Mouse (Mus musculus) limb, embryonic 13.5 days (tissue): ENCODE measurements around the gene Gm3336. TPM values are rescaled to one million over a fixed set of nuclear protein-coding genes. Genes with fewer than 3 reads are reported as not detected.
A peak's percentile ranks its signal among the peaks of the same experiment; 100 is the strongest.

Source experiments
- ATAC-seq: fragments of 200-750 bp; cut with Nextera tagmentation; 2 replicates; pipeline ENCODE4 v1.8.0; 2017; ENCODE audit warnings: low read depth, moderate number of reproducible peaks, moderate TSS enrichment; ENCODE audit not compliant: low FRiP score
- H3K27ac ChIP-seq: fragments of 300-500 bp; sonication (generic); 2 replicates; pipeline ENCODE4 v1.5.1; 2015; ENCODE audit warnings: inconsistent platforms, mild to moderate bottlenecking, moderate library complexity
- H3K27me3 ChIP-seq: fragments of 300-500 bp; sonication (generic); 2 replicates; pipeline ENCODE4 v1.6.1; 2015; ENCODE audit warnings: mild to moderate bottlenecking, inconsistent platforms
- H3K36me3 ChIP-seq: fragments of 300-500 bp; sonication (generic); 2 replicates; pipeline ENCODE4 v1.6.1; 2015; ENCODE audit warnings: inconsistent platforms, mild to moderate bottlenecking, moderate library complexity
- H3K4me1 ChIP-seq: fragments of 300-500 bp; sonication (generic); 2 replicates; pipeline ENCODE4 v1.6.1; 2015; ENCODE audit warnings: inconsistent platforms
- H3K4me2 ChIP-seq: fragments of 300-500 bp; sonication (generic); replicated peaks from 2 replicates; pipeline ENCODE4 v1.6.1; 2015; ENCODE audit warnings: inconsistent platforms, mild to moderate bottlenecking, moderate library complexity
- H3K4me3 ChIP-seq: fragments of 300-500 bp; sonication (generic); 2 replicates; pipeline ENCODE4 v1.5.1; 2015; ENCODE audit warnings: moderate library complexity, mild to moderate bottlenecking, inconsistent platforms
- H3K9ac ChIP-seq: fragments of 300-500 bp; sonication (generic); 2 replicates; pipeline ENCODE4 v1.6.1; 2015; ENCODE audit warnings: mild to moderate bottlenecking, inconsistent platforms
- H3K9me3 ChIP-seq: fragments of 300-500 bp; sonication (generic); 2 replicates; pipeline ENCODE4 v1.6.1; 2016; ENCODE audit warnings: inconsistent platforms
- WGBS: fragments of 180-500 bp; shearing (Covaris S2); methylation state at CpG from one replicate; pipeline ENCODE4 v1.1.7; 2015; 5-methylcytosine and 5-hydroxymethylcytosine counted together
- polyA plus RNA-seq: library from polyadenylated mRNA; unstranded; fragments of >200 nt; fragmentation: Nextera tagmentation; extraction: Ambion mirVana; gene quantifications from 2 replicates; pipeline ENCODE4 v1.2.1, GENCODE M21; 2015

The Gm3336 gene
- polyA plus RNA-seq, 1 experiment from 2014 or later = not detected

DNA sequence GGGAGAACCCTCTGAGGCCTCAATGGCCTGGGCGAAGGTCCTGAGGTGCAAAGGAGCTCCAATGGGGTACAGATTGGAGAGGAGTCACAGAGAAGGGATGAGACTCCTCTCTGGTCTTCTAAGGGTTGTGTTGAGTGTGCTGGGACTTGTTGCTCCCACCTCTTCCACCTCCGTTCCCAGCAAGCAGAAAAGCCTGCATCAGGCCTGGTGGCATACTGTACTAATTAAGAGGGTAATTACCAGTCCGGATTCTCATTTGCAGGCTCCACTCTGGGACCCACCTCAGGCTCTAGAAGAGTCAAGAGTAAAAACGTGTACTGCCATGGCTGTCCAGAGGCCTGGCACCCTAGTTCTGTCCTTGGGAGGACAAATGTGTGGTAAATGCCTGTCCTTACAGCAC is 21.4 kb upstream of the Gm3336 start:
- Histone ChIP-seq H3K9ac (peak overlapping the region; percentile 35), H3K27ac (peak overlapping the region; percentile 94), H3K4me2 (peak overlapping the region; percentile 75), H3K36me3 (peaks cover 6% of the 10 kb centered on the region; the same call in 1 of the 2 replicates), H3K9me3 (no peaks in the 10 kb centered on the region), H3K27me3 (no peaks in the 10 kb centered on the region), H3K4me3 (peak overlapping the region; percentile 26), H3K4me1 (peaks cover 64% of the 10 kb centered on the region)
- 11% methylated on average over 4 of the region's 4 CpGs for WGBS
- no peak for ATAC-seq

DNA sequence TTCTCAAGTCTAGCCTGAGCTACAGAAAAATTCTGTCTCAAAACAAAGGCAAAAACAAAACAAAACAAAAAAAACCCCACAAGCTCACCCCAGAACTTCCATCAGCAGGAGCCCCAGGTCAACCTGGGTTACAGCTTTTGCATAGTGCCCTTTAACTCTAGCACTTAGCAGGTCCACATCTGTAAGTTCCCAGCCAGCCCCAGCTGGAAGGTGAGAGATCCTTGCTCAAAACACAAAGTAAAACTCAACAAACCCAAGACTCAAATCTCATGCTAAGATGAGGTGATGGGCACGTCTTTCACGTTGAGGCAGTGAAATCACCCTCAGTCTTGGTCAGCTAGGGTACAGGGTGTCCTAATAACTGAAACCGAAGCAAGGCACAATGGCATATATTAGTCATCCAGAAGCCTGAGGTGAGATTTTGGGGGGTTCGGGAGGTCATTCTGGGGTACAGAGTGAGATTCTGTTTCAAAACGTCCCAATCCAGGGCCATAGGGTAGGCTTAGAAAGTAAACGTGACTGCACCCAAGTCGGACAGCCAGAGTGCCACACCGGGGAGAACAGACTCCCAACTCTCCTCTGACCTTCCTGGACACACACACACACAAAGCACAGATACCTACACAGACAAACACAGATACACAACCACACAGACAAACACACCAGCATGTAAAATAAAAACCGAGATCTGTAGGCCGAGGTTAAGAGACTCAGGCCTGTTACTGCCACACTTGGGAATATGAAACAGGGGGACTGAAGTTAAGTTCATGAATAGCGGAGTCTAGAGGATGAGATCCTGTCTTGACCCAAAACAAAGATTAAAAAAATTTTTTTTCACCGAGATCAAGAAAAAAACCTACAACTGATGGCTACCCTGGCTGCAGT is 20.7 kb upstream of the Gm3336 start:
- Histone ChIP-seq H3K4me2 (peak overlapping the region; percentile 75), H3K4me1 (peaks cover 64% of the 10 kb centered on the region), H3K27ac (peak overlapping the region; percentile 94), H3K9ac (peak overlapping the region; percentile 66; the same call in 1 of the 2 replicates), H3K9me3 (no peaks in the 10 kb centered on the region), H3K4me3 (peak overlapping the region; percentile 97), H3K36me3 (peaks cover 6% of the 10 kb centered on the region; the same call in 1 of the 2 replicates), H3K27me3 (no peaks in the 10 kb centered on the region)
- no peak for ATAC-seq
- 73% methylated on average over 12 of the region's 12 CpGs for WGBS

DNA sequence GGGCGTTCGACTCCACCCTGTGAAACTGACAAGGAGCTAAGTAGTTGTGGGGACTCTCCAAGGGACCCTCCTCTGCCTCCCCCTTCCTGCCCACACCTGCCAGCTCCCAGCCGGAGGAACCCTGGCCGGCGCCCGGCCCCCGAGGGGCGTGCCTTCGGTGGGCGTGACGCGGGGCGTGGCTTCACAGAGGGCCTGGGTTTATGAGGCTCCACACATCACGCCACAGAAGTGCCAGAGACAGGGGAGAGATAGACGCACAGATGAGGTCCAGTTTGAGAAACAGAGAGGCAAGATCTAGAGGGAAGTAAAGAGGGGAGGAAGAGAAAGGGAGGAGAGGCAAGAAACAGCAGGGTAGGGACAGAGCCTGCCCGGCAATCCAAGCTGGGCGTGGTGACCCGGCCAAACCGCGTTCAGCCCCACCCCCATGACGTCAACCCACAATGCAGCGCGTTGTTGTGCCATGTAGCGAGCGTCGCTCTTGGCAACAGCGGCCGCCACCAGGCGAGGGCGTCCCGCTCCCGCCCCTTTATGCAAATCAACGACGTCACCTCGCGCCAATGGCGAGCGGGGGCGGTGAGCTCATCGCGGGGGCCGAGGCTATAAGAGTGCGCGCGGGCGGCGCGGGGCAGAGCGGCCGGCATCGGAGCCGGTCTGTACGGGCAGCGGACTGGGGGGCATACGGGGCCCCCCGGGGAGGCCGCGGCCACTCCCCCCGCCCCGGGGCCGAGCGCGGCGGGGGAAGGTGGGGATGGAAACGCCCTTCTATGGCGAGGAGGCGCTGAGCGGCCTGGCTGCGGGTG is 19.8 kb upstream of the Gm3336 start, which contains the start of gene Jund:
Gene Jund (plus strand): TSS at position 640 of the 800 bp plus-strand sequence.
- Histone ChIP-seq H3K27me3 (no peaks in the 10 kb centered on the region), H3K4me3 (peak within 1 kb of the TSS; percentile 97), H3K4me2 (peak within 1 kb of the TSS; percentile 75), H3K9me3 (no peaks in the 10 kb centered on the region), H3K36me3 (peaks cover 15% of the 10 kb centered on the region; the same call in 1 of the 2 replicates), H3K4me1 (peaks cover 64% of the 10 kb centered on the region), H3K9ac (peak within 1 kb of the TSS; percentile 100), H3K27ac (peak within 1 kb of the TSS; percentile 98)
- under 1% methylated on average over 69 of the region's 69 CpGs for WGBS
- ATAC-seq = peak; percentile 91

DNA sequence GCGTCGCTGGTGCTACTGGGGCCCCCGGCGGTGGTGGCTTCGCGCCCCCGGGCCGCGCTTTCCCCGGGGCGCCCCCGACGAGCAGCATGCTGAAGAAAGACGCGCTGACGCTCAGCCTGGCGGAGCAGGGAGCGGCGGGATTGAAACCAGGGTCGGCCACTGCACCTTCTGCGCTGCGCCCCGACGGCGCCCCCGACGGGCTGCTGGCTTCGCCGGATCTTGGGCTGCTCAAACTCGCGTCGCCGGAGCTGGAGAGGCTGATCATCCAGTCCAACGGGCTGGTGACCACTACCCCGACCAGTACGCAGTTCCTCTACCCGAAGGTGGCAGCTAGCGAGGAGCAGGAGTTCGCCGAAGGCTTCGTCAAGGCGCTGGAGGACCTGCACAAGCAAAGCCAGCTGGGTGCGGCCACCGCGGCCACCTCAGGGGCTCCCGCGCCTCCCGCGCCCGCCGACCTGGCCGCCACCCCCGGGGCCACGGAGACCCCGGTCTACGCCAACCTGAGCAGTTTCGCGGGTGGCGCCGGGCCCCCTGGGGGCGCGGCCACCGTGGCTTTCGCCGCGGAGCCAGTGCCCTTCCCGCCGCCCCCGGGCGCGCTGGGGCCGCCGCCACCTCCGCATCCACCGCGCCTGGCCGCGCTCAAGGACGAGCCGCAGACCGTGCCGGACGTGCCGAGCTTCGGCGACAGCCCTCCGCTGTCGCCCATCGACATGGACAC is 19.1 kb upstream of the Gm3336 start:
- no peaks in the 10 kb centered on the region for H3K27me3 ChIP-seq
- peaks cover 15% of the 10 kb centered on the region; the same call in 1 of the 2 replicates for H3K36me3 ChIP-seq
- H3K4me1 ChIP-seq = peaks cover 60% of the 10 kb centered on the region
- H3K4me3 ChIP-seq = peak overlapping the region; percentile 97
- ATAC-seq = no peak; the same call in 1 of the 2 replicates
- H3K27ac ChIP-seq = peak overlapping the region; percentile 98
- H3K9ac ChIP-seq = peak overlapping the region; percentile 100
- under 1% methylated on average over 88 of the region's 89 CpGs for WGBS
- peak overlapping the region; percentile 75 for H3K4me2 ChIP-seq
- no peaks in the 10 kb centered on the region for H3K9me3 ChIP-seq

DNA sequence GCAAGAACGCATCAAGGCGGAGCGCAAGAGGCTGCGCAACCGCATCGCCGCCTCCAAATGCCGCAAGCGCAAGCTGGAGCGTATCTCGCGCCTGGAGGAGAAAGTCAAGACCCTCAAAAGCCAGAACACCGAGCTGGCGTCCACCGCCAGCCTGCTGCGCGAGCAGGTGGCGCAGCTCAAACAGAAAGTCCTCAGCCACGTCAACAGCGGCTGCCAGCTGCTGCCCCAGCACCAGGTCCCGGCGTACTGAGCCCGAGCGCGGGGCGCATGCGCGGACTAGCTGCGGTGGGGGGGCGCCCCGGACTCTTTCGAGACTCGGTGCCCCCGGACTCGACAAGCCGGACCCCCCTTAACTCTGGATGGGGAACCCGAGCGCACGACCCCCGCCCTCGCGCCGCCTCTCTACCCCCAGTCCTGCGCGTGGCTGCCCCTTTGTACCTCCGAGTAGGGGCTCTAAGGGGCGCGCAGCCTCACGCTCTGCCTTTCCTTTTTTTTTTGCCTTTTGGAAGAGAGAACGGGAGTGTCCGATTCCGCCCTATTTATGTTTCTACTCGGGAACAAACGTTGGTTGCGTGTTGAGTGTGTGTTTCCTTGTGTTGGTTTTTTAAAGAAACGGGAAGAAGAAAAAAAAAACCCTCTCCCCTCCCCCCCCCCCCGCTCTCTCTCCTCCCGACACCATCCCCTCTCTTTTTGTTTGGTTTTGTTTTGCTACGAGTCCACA is 18.3 kb upstream of the Gm3336 start:
- WGBS = under 1% methylated on average over 53 of the region's 59 CpGs
- Histone ChIP-seq H3K9ac (peak overlapping the region; percentile 100), H3K4me3 (peak overlapping the region; percentile 97), H3K9me3 (no peaks in the 10 kb centered on the region), H3K36me3 (peaks cover 15% of the 10 kb centered on the region; the same call in 1 of the 2 replicates), H3K4me1 (peaks cover 55% of the 10 kb centered on the region), H3K4me2 (peak overlapping the region; percentile 75), H3K27ac (peak overlapping the region; percentile 98), H3K27me3 (no peaks in the 10 kb centered on the region)
- no peak for ATAC-seq

DNA sequence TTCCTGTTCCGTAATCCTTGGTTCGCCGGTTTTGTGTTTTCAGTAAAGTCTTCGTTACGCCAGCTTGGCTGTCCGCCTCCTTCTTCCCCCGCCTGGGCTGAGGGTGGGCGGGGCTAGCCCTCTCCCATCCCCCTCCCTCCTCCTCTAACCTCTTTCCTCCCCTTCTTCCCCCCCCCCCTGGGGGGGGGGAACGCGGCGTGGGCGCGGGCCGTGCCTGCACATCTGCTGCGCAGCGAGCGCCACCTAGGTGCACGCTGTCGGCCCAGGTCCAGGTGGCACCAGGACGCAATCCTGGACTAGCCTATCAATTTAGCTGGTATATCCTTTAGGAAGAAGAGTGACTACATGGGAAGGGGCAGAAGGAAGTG is 17.8 kb upstream of the Gm3336 start:
- Histone ChIP-seq H3K4me1 (peaks cover 49% of the 10 kb centered on the region), H3K36me3 (peaks cover 15% of the 10 kb centered on the region; the same call in 1 of the 2 replicates), H3K27ac (peak overlapping the region; percentile 98), H3K27me3 (no peaks in the 10 kb centered on the region), H3K4me2 (peak overlapping the region; percentile 75), H3K9me3 (no peaks in the 10 kb centered on the region), H3K4me3 (peak overlapping the region; percentile 97), H3K9ac (peak overlapping the region; percentile 100)
- no peak for ATAC-seq
- under 1% methylated on average over 20 of the region's 20 CpGs for whole genome bisulfite sequencing

DNA sequence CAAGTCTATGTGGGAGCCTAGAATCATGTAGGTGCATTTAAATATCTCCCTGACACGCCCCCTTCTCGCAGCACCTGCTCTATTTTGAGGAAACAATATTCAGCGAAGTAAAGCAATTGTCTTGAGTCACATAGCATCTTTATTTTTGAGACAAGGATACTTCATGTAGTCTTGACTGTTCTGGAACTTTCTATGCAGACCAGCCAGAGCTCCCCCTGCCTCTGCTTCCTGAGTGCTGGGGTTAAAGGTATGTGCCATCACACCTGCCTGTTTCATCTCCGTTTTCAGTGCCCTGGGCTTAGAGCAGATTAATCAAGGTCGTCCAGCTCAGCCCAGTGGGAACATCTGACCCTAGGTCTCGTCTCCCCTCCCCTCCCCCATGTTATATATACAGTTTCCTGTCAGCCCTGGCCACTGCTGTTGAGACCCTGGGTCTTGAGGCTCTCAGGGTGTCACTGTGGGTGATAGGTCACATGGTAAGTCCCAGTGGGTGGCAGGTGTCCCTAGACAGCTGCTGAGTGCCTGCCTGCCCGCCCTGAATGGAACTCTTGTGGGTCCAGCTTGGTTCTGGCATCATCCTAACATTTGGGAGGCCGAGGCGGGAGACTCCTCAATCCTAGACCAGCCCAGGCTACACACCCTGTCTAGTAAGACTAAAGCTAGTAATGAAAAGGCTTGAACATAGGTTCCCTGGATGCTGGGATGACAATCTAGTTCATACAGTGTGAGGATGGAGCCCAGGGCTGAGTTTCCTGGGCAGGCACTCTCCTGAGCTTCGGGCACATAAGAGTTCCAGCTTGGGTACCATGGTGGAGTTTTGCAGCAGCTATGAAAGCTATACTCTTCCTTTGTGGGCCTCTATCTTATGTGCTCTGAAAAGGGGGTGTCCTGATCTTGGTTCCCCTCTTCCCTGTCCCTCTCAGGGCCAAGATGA is 17.0 kb upstream of the Gm3336 start:
- H3K4me3 ChIP-seq = peak overlapping the region; percentile 97
- no peaks in the 10 kb centered on the region for H3K27me3 ChIP-seq
- H3K4me1 ChIP-seq = peaks cover 41% of the 10 kb centered on the region
- no peaks in the 10 kb centered on the region for H3K9me3 ChIP-seq
- ATAC-seq = no peak
- H3K36me3 ChIP-seq = peaks cover 15% of the 10 kb centered on the region; the same call in 1 of the 2 replicates
- H3K4me2 ChIP-seq = peak overlapping the region; percentile 75
- 54% methylated on average over 10 of the region's 10 CpGs for WGBS
- H3K9ac ChIP-seq = peak overlapping the region; percentile 100
- peak overlapping the region; percentile 79 for H3K27ac ChIP-seq

DNA sequence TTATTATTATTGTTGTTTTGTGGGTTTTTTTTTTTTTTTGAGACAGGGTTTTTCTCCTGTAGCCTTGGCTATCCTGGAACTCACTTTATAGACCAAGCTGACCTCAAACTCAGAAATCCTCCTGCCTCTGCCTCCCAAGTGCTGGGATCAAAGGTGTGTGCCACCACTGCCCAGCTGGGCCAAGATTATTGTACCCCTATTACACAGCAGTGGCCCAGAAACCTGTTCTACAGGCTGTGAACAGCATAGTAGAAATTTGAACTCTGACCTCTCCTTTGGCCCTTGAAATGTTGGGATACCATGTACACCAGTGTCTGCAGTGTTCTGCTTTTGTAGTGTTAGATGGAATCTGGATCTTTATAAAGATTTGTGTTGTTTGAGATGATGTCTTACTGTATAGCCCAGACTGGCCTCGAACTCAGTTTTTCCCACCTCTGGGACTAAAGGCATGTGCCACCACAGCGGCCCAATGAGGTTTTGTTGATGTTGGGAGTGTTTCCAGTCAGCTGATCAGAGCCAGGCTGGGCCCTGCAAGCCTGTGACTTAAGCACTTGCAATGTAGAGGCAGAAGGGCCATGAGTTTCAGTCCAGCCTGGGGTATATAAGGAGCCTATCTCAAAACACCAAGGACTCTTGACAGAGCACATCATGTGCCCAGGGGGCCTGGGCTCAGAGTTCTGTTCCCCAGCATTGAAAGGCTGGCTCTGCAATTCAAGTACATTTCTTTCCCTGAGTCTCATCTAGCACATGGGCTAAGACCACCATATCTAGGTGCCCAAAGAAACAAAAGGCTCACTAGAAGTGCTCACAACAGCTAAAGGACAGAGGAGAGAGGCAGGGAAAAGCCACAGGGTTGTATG is 16.1 kb upstream of the Gm3336 start:
- 91% methylated on average over 2 of the region's 2 CpGs for WGBS
- peak overlapping the region; percentile 97 for H3K4me3 ChIP-seq
- no peaks in the 10 kb centered on the region for H3K9me3 ChIP-seq
- H3K9ac ChIP-seq = no peak overlapping the region; the same call in 1 of the 2 replicates
- ATAC-seq = no peak
- H3K27ac ChIP-seq = no peak overlapping the region
- no peaks in the 10 kb centered on the region for H3K27me3 ChIP-seq
- H3K4me2 ChIP-seq = peak overlapping the region; percentile 75
- H3K4me1 ChIP-seq = peaks cover 32% of the 10 kb centered on the region
- peaks cover 15% of the 10 kb centered on the region; the same call in 1 of the 2 replicates for H3K36me3 ChIP-seq

DNA sequence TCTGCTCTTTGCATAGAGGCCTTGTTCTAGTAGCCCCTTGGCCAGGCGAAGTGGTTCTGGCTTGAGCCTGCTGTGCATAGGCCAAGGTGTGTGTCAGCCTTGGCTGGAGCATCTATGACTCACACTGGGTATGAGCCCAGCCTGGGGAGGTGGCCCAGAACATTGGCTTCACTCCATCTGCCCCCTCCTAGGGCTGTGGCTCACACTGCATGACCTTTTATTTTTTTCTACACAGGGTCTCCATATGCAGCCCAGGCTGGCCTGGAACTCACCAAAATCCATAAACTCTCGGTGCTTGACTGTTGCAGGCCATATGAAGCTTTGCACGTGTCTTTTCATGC is 15.5 kb upstream of the Gm3336 start:
- WGBS = 77% methylated on average over 3 of the region's 3 CpGs
- H3K4me2 ChIP-seq = no peak overlapping the region
- no peaks in the 10 kb centered on the region for H3K9me3 ChIP-seq
- no peak overlapping the region for H3K27ac ChIP-seq
- H3K4me1 ChIP-seq = peaks cover 26% of the 10 kb centered on the region
- no peak overlapping the region for H3K9ac ChIP-seq
- H3K27me3 ChIP-seq = no peaks in the 10 kb centered on the region
- H3K4me3 ChIP-seq = no peak overlapping the region
- ATAC-seq = no peak
- peaks cover 15% of the 10 kb centered on the region; the same call in 1 of the 2 replicates for H3K36me3 ChIP-seq

DNA sequence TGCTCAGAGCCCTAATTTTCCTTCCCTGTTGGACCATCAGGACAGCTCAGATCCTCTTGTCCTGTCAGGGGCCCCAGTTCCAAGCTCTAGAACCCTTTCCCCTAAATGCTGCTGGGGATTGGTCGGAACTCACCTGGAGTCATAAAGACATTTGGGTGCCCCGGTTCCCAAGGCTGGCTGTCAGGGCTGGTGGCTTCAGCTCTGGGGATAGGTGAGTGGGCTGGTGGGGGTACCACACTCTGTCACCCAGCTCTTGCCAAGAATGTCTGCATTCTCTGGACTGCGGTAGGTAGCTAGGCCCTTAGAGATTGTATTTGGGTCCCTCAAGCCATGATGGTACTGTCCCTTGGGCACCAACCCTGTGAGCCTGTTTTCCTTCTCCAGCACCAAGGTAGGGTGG is 15.1 kb upstream of the Gm3336 start, which contains the start of gene Iqcn:
Gene Iqcn (plus strand): TSS at position 171 of the 400 bp plus-strand sequence.
- no peak within 1 kb of the TSS for H3K9ac ChIP-seq
- peaks cover 22% of the 10 kb centered on the region for H3K4me1 ChIP-seq
- 88% methylated on average over 3 of the region's 3 CpGs for WGBS
- peaks cover 15% of the 10 kb centered on the region; the same call in 1 of the 2 replicates for H3K36me3 ChIP-seq
- peak within 1 kb of the TSS; percentile 75 for H3K4me2 ChIP-seq
- no peak for ATAC-seq
- no peaks in the 10 kb centered on the region for H3K27me3 ChIP-seq
- no peak within 1 kb of the TSS for H3K27ac ChIP-seq
- H3K4me3 ChIP-seq = no peak within 1 kb of the TSS
- H3K9me3 ChIP-seq = no peaks in the 10 kb centered on the region
